Mouse (Mus musculus) embryonic facial prominence, embryonic 13.5 days (tissue): Measurements from ENCODE around the gene Mfsd10. TPM values are rescaled to one million over a fixed set of nuclear protein-coding genes. Genes with fewer than 3 reads are reported as not detected.
"Not testable (repeated sequence)": the region's sequence is repeated elsewhere in the genome, so short reads cannot be mapped to it uniquely, and the experiment has no call there.

Source experiments
- ATAC-seq: fragments of 200-750 bp; cut with Nextera tagmentation; 2 replicates; pipeline ENCODE4 v1.8.0; 2017; ENCODE audit warnings: low read depth; ENCODE audit not compliant: insufficient number of reproducible peaks, insufficient read depth, low FRiP score, low TSS enrichment
- H3K27ac ChIP-seq: fragments of 300-500 bp; sonication (generic); 2 replicates; pipeline ENCODE4 v1.5.1; 2015; ENCODE audit warnings: moderate library complexity, mild to moderate bottlenecking, inconsistent platforms
- H3K27me3 ChIP-seq: fragments of 300-500 bp; sonication (generic); 2 replicates; pipeline ENCODE4 v1.6.1; 2015; ENCODE audit warnings: mild to moderate bottlenecking, inconsistent platforms
- H3K36me3 ChIP-seq: fragments of 300-500 bp; sonication (generic); 2 replicates; pipeline ENCODE4 v1.6.1; 2015; ENCODE audit warnings: mild to moderate bottlenecking, inconsistent platforms
- H3K4me1 ChIP-seq: fragments of 300-500 bp; sonication (generic); 2 replicates; pipeline ENCODE4 v1.6.1; 2015; ENCODE audit warnings: inconsistent platforms
- H3K4me2 ChIP-seq: fragments of 300-500 bp; sonication (generic); 2 replicates; pipeline ENCODE4 v1.6.1; 2015; ENCODE audit warnings: moderate library complexity, mild to moderate bottlenecking, inconsistent platforms
- H3K4me3 ChIP-seq: fragments of 300-500 bp; sonication (generic); 2 replicates; pipeline ENCODE4 v1.5.1; 2015; ENCODE audit warnings: mild to moderate bottlenecking, inconsistent platforms
- H3K9ac ChIP-seq: fragments of 300-500 bp; sonication (generic); 2 replicates; pipeline ENCODE4 v1.6.1; 2015; ENCODE audit warnings: mild to moderate bottlenecking, inconsistent platforms
- H3K9me3 ChIP-seq: fragments of 300-500 bp; sonication (generic); 2 replicates; pipeline ENCODE4 v1.6.1; 2016; ENCODE audit warnings: inconsistent platforms
- WGBS: fragments of 180-500 bp; shearing (Covaris S2); methylation state at CpG from one replicate; pipeline ENCODE4 v1.1.7; 2015; ENCODE audit warnings: mixed read lengths; 5-methylcytosine and 5-hydroxymethylcytosine counted together
- polyA plus RNA-seq: library from polyadenylated mRNA; unstranded; fragments of >200 nt; fragmentation: Nextera tagmentation; extraction: Ambion mirVana; gene quantifications from 2 replicates; pipeline ENCODE4 v1.2.1, GENCODE M21; 2015

The Mfsd10 gene
- polyA plus RNA-seq, 1 experiment from 2014 or later = 129 TPM

DNA sequence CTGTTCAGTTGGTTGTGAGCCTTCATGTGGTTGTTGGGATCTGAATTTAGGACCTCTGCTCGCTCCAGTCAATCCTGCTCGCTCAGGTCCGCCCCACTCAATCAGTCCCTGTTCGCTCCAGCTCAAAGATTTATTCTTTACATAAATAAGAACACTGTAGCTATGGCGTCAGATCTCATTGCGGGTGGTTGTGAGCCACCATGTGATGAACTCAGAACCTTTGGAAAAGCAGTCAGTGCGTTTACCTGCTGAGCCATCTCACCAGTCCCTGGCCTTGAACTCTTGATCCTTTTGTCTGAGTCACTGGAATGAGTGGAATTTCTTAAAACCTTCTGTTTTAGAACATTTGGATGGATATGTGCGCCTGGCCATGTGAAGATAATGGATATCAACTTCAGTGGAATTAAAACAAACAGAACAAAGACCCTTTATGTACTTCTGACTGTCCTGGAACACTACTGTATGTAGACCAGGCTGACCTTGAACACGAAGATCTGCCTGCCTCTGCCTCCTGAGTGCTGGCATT is 43.7 kb downstream of the Mfsd10 start:
- Histone ChIP-seq H3K9ac (no peak overlapping the region), H3K4me1 (peaks cover 13% of the 10 kb centered on the region), H3K27me3 (no peaks in the 10 kb centered on the region), H3K4me2 (no peak overlapping the region), H3K4me3 (no peak overlapping the region), H3K9me3 (no peaks in the 10 kb centered on the region), H3K27ac (no peak overlapping the region), H3K36me3 (peaks cover 24% of the 10 kb centered on the region)
- no peak for ATAC-seq
- 96% methylated on average over 9 of the region's 9 CpGs for WGBS

DNA sequence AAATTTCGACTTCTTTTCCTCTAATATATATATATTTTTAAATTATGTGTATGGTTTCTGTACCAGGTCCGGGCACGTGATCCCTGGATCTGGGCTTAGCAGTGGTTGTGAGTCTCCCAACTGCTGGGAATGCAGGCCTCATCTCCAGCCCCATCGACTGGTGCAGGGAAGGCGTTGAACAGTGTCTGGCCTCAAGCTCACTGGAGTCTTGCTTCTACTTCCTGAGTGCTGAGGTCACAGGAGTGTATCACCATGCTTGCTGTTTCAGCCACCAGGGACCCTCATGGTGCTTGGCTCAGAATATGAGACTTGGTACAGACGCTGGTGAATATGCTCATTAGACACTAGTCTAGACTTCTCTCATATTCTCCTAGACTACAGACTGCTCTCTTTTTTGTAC is 44.3 kb downstream of the Mfsd10 start:
- Histone ChIP-seq H3K9ac (no peak overlapping the region), H3K4me3 (no peak overlapping the region), H3K9me3 (no peaks in the 10 kb centered on the region), H3K36me3 (peaks cover 19% of the 10 kb centered on the region), H3K4me2 (no peak overlapping the region), H3K4me1 (peaks cover 13% of the 10 kb centered on the region), H3K27me3 (no peaks in the 10 kb centered on the region), H3K27ac (no peak overlapping the region)
- ATAC-seq = no peak
- WGBS = 93% methylated on average over 6 of the region's 6 CpGs

DNA sequence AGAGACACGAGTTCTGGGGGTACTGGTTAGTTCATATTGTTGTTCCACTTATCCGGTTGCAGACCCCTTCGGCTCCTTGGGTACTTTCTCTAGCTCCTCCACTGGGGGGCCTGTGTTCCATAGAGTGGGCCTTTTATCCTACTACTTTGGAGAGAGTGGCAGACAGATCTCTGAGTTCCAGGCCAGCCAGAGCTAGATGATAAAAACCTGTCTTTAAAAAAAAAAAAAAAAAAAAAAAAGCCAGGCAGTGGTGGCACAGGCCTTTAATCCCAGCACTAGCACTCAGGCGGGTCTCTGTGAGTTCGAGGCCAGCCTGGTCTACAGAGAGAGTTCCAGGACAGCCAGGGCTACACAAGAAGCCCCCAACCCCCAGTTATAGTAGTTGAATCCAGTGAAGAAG is 44.8 kb downstream of the Mfsd10 start:
- H3K27ac ChIP-seq, H3K4me3 ChIP-seq, ATAC-seq, H3K4me2 ChIP-seq, H3K9ac ChIP-seq, H3K9me3 ChIP-seq, H3K27me3 ChIP-seq: not testable (repeated sequence)
- Histone ChIP-seq H3K36me3 (peaks cover 17% of the 10 kb centered on the region), H3K4me1 (peaks cover 13% of the 10 kb centered on the region)
- 83% methylated on average over 5 of the region's 5 CpGs for WGBS

DNA sequence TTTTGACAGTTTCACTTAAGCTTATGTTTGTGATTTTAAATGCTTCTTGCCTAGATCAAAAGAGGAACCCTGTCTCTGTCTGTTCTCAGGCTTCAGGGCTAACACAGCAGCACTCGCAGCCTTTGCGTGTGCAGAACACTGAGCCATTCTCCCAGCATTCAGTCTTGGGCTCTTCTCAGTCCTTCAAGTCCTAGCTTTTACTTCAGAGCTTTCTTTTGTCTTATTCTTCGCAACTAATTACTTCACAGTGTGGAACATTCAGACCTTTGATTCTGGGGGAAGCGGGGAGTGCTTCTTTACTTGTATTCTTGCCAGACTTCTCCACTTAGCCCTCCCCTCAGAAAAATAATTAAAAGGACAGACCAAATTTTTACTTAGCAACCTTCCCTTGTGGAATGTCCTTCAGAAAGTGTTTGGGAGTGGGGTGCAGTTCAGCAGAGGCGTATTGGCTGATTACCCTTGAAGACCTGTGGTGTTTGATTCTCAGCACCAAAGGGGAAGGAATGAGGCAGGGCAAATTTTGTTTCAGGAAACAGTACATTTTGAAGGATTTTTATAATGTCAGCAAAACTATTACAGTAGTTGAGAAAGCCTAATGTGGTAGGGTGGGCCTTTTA is 45.5 kb downstream of the Mfsd10 start:
- 52% methylated on average over 5 of the region's 5 CpGs for WGBS
- H3K27ac ChIP-seq = no peak overlapping the region

DNA sequence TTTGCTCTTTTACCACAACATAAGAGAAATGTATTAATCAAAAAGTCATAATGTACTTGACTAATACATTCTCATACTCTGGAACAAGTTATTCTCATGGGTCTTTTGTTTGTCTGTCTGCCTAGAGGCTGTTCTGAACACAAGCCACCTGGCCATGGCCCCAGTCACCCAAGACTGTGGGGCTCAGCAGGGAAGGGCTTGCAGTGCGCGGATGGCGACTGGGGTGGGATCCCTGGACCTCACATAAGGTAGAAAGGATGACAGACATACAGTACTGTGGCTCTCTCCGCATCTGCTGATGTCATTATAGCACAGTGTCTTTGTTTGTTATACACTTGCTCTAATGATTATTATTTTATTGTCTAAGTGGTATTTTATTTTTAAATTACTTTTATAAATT is 46.3 kb downstream of the Mfsd10 start:
- WGBS = 51% methylated on average over 4 of the region's 4 CpGs
- peaks cover 17% of the 10 kb centered on the region for H3K36me3 ChIP-seq
- no peaks in the 10 kb centered on the region for H3K27me3 ChIP-seq
- no peak overlapping the region for H3K9ac ChIP-seq
- no peaks in the 10 kb centered on the region for H3K9me3 ChIP-seq
- H3K4me3 ChIP-seq = no peak overlapping the region
- H3K4me1 ChIP-seq = peaks cover 20% of the 10 kb centered on the region
- no peak overlapping the region for H3K27ac ChIP-seq
- H3K4me2 ChIP-seq = no peak overlapping the region
- ATAC-seq = no peak

More for the DNA sequence above, 45.5 kb downstream of the Mfsd10 start:
- Histone ChIP-seq H3K4me2 (no peak overlapping the region), H3K9me3 (no peaks in the 10 kb centered on the region), H3K4me1 (peaks cover 18% of the 10 kb centered on the region), H3K4me3 (no peak overlapping the region), H3K27me3 (no peaks in the 10 kb centered on the region), H3K9ac (no peak overlapping the region), H3K36me3 (peaks cover 17% of the 10 kb centered on the region)
- ATAC-seq = no peak

DNA sequence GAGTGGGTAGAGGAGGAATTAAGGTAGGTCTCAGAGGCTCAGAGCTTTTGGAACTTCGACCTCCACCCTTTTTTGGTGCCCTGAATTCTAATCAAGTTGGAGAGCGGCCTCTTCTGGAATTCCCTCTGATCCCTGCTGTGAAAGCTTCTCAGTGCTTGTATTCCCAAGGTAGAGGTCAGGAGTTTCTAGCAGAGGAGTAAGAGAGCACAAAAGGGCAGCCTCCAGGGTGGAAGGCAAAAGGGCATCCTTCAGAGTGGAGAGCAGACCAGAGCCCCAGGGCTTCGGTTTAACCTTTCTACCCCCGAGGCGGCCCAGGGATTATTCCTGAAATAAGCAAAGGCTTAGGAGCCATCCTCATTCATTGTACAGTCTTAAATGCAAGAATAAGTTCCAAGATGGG is 47.0 kb downstream of the Mfsd10 start:
- H3K4me2 ChIP-seq = no peak overlapping the region
- H3K36me3 ChIP-seq = peaks cover 17% of the 10 kb centered on the region
- peaks cover 20% of the 10 kb centered on the region for H3K4me1 ChIP-seq
- H3K9ac ChIP-seq = no peak overlapping the region
- H3K27me3 ChIP-seq = no peaks in the 10 kb centered on the region
- H3K4me3 ChIP-seq = no peak overlapping the region
- 16% methylated on average over 5 of the region's 5 CpGs for WGBS
- no peaks in the 10 kb centered on the region for H3K9me3 ChIP-seq
- no peak overlapping the region for H3K27ac ChIP-seq
- ATAC-seq = no peak

DNA sequence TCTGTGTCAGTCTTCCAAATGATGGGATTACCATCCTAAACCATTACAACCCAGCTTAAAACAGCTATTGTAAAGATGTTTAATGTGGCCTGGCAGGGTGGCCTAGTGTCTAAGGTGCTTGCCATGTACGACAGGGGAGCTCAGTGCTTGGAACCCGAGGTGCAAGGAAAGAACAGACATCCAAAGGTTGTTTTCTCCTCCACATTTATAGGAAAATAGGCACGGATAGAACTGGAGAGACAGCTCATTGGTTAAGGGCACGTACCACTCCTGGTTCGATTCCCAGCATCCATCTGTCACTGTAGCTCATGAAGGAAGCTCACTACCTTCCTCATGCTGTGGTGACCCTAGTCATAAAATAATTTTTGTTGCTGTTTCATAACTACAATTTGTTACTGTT is 49.1 kb downstream of the Mfsd10 start:
- no peaks in the 10 kb centered on the region for H3K9me3 ChIP-seq
- no peak for ATAC-seq
- no peak overlapping the region for H3K9ac ChIP-seq
- H3K27ac ChIP-seq = no peak overlapping the region
- peaks cover 7% of the 10 kb centered on the region for H3K36me3 ChIP-seq
- H3K4me1 ChIP-seq = peaks cover 20% of the 10 kb centered on the region
- H3K27me3 ChIP-seq = no peaks in the 10 kb centered on the region
- no peak overlapping the region for H3K4me2 ChIP-seq
- WGBS = 88% methylated on average over 5 of the region's 5 CpGs
- H3K4me3 ChIP-seq = no peak overlapping the region

DNA sequence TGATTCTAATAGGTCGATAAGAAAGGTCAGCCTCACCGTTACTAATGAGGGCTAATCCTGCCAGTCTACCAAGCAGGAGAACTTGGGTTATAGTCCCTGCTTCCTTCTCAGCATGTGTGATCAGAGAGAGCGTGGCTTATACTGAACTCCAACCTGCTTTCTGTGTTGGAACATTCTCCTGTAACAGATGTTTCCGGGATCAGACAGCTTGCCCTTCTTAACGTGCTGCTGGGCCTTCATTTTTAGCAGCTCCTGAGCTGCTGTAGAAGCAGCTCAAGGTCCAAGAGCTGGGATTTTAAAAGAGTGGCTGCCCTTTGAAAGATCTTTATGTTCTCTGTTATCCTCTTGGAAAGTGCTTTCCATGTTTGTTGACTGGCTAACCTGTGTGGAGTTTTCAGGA is 51.8 kb downstream of the Mfsd10 start:
- H3K36me3 ChIP-seq = peaks cover 4% of the 10 kb centered on the region; the same call in 1 of the 2 replicates
- H3K4me3 ChIP-seq = no peak overlapping the region
- peaks cover 23% of the 10 kb centered on the region for H3K4me1 ChIP-seq
- H3K27me3 ChIP-seq = no peaks in the 10 kb centered on the region
- H3K4me2 ChIP-seq = no peak overlapping the region
- no peak overlapping the region for H3K27ac ChIP-seq
- WGBS = 79% methylated on average over 5 of the region's 5 CpGs
- H3K9me3 ChIP-seq = no peaks in the 10 kb centered on the region
- ATAC-seq = no peak
- H3K9ac ChIP-seq = no peak overlapping the region

Other genes with a start within 250 kb of the Mfsd10 start
- 24.6 and 25.2 TPM in 2 replicates for gene Tnip2, start 123.2 kb downstream of the Mfsd10 start, polyA plus RNA-seq
- gene Sh3bp2, start 111.4 kb downstream of the Mfsd10 start, polyA plus RNA-seq = 8.3 and 13.9 TPM in 2 replicates
- 196 and 208 TPM in 2 replicates for gene Add1, start 63.5 kb downstream of the Mfsd10 start, polyA plus RNA-seq
- gene Nop14, start 22.9 kb upstream of the Mfsd10 start, polyA plus RNA-seq = 29.4 and 32.5 TPM in 2 replicates
- gene Grk4, start 23.2 kb upstream of the Mfsd10 start, polyA plus RNA-seq = 4.1 and 5.0 TPM in 2 replicates
- gene Htt, start 124.5 kb upstream of the Mfsd10 start, polyA plus RNA-seq = 15.5 and 15.6 TPM in 2 replicates